Mouse (Mus musculus): ENCODE results near the gene Snhg11.
"Not testable (repeated sequence)": the region's sequence is repeated elsewhere in the genome, so short reads cannot be mapped to it uniquely, and the experiment has no call there.

The Snhg11 gene

GRCm38 (mm10) chr2:158370173-158370550 is 5.3 kb upstream of the Snhg11 start:
- DNase-seq, result peak; percentile 25

- DNase-seq, result no peak
Measured at GRCm38 (mm10) chr2:158373061-158373460, 2.4 kb upstream of the Snhg11 start.

GRCm38 (mm10) chr2:158373516-158373915 is 1.9 kb upstream of the Snhg11 start:
- no peak for DNase-seq

GRCm38 (mm10) chr2:158376123-158376687 is 767 bp downstream of the Snhg11 start:
- no peak for DNase-seq

GRCm38 (mm10) chr2:158376798-158377197 is 1.4 kb downstream of the Snhg11 start:
- no peak for DNase-seq

- DNase-seq, result no peak
Measured at GRCm38 (mm10) chr2:158377811-158378210, 2.4 kb downstream of the Snhg11 start.

- peak; percentile 94 for DNase-seq
Measured at GRCm38 (mm10) chr2:158379354-158380078, 4.1 kb downstream of the Snhg11 start.

- peak; percentile 9 for DNase-seq
Measured at GRCm38 (mm10) chr2:158386072-158386471, 10.6 kb downstream of the Snhg11 start.

GRCm38 (mm10) chr2:158389421-158389820 is 14.0 kb downstream of the Snhg11 start:
- no peak for DNase-seq

GRCm38 (mm10) chr2:158396369-158396768 is 20.9 kb downstream of the Snhg11 start:
- DNase-seq, result no peak

- DNase-seq, result not testable (repeated sequence)
Measured at GRCm38 (mm10) chr2:158397140-158397539, 21.7 kb downstream of the Snhg11 start.

GRCm38 (mm10) chr2:158402915-158403314 is 27.5 kb downstream of the Snhg11 start:
- DNase-seq, result no peak

- no peak for DNase-seq
Measured at GRCm38 (mm10) chr2:158408997-158409594, 33.7 kb downstream of the Snhg11 start.

- DNase-seq, result peak; percentile 99
Measured at GRCm38 (mm10) chr2:158409595-158410021, 34.2 kb downstream of the Snhg11 start, which contains the start of gene Ralgapb. Gene Ralgapb, plus strand, starts transcription at chr2:158409848.

- peak; percentile 3 for DNase-seq
Measured at GRCm38 (mm10) chr2:158410022-158411014, 34.9 kb downstream of the Snhg11 start.

GRCm38 (mm10) chr2:158413240-158413639 is 37.8 kb downstream of the Snhg11 start:
- DNase-seq, result no peak

GRCm38 (mm10) chr2:158415826-158416225 is 40.4 kb downstream of the Snhg11 start:
- no peak for DNase-seq

- DNase-seq, result no peak
Measured at GRCm38 (mm10) chr2:158418663-158419062, 43.2 kb downstream of the Snhg11 start.

Data from embryo, embryonic 11 days (tissue).